Mouse (Mus musculus) lung, postnatal 0 days (tissue): ENCODE measurements around the gene Gm36079.
"Not testable (repeated sequence)": the region's sequence is repeated elsewhere in the genome, so short reads cannot be mapped to it uniquely, and the experiment has no call there.

Experiments
- CTCF ChIP-seq: IDR thresholded peaks from 2 replicates; pipeline ENCODE4 v1.5.1; 2016; ENCODE audit warnings: antibody characterized with exemption, mild to moderate bottlenecking
- EP300 ChIP-seq: IDR thresholded peaks from 2 replicates; pipeline ENCODE4 v1.6.1; 2016; ENCODE audit warnings: antibody characterized with exemption, mild to moderate bottlenecking, control low read depth

- not testable (repeated sequence) for TF ChIP-seq CTCF, EP300
Observed at GRCm38 (mm10) chr13:120052085-120052484, 25.3 kb upstream of the Gm36079 start, which contains the start of gene Gm21188.
